Mouse (Mus musculus): ENCODE measurements around the gene Zfp62.
A peak's percentile ranks its signal among the peaks of the same experiment; 100 is the strongest.

Gene Zfp62

DNA sequence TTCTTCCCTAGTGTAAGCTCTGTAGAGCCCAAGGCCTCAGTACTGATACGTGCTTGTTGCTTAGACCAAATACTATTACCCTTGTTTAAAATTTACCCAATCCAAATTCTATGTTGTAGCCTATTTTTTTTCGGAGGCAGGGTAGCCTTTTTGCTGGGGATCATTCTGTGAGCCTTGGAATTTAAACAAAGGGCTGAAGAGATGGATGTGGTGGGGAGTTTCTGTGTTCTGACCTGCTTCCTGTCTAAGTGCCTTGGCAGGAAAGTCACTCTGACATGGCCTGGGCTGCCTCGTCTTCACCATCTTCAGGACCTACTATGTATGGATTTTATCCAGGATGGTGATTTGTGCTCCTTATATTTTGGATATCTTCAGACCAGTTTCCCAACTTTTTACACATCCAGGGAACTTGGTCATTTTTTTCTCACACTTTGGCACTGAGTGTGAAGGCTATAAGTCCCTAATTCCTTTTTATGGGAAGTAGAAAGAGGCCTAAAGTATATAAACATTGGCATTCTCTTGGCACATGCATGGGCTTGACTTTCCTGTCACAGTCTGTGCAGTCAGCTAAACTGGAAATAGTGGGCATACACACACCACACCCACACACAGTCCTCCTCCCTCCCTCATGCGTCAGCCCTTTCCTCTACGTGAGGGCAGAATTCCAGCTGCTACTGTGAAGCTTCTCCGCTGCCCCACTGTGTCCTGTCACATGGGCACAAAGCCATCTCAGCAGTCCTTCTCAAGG is 45.3 kb downstream of the Zfp62 start:
- DNase-seq (ENCODE audit: extremely low spot score, low spot score), result no peak

DNA sequence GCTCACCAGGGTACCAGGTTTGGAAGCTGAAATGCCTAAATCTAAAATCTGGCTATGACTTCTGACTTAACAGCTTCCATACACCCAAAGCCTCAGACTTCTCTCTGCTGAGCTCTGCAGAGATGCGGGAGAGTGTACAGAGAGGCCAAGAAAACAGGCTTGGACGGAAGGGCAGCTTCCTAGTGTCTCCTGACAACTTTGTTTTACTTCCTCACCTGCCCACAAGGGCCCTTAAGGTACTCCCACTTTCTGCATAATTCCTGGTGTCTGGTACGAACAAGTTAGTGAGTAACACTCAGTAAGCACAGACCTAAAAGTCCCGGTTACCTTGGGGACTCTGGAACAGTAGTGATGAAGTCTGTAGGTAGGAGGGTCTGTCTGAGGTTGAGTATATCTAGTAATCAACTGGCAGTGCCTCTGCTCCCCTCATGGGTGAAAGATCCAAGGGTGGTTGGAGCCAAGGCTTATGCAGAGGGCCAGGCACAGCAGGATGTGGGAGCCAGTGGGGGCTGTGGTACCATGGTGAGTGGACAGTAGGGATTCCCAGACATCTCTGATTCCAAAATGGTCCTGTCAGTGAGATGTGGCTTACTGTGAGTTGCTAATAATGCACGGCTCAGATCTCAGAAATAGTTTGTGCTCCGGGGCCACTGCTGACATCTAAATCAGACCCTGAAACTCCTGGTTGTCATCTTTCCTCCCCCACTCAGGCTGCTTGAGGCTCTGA is 46.0 kb downstream of the Zfp62 start:
- DNase-seq (ENCODE audit: extremely low spot score, low spot score), result no peak

DNA sequence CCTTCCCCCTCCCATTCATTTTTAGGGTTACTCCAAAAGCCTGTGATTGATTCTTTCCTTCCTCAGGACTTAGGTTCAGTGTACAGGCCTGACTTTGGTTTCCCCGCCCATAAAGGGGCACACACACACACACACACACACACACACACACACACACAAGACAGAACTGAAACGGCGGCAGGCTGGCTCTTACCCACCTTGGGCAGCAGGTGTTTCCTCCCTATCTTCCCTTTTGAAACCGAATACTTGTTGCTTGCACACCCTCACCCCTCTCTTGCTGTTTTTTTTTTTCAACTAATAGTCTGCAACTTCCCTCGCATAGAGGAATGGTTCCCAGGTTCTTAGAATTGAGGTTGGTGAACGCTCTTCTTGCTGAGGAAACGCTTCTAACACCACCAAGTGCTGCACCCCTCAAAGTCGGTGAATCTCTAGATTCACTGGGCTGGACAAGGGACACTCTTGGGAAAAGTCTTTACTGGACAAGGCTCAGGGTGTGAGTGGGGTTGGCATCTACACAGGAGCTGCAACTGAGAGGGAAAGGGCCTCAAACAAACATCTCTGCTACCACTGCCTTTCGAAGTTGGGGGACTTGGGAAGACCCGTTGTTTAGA is 46.8 kb downstream of the Zfp62 start:
- no peak for DNase-seq (ENCODE audit: extremely low spot score, low spot score)

DNA sequence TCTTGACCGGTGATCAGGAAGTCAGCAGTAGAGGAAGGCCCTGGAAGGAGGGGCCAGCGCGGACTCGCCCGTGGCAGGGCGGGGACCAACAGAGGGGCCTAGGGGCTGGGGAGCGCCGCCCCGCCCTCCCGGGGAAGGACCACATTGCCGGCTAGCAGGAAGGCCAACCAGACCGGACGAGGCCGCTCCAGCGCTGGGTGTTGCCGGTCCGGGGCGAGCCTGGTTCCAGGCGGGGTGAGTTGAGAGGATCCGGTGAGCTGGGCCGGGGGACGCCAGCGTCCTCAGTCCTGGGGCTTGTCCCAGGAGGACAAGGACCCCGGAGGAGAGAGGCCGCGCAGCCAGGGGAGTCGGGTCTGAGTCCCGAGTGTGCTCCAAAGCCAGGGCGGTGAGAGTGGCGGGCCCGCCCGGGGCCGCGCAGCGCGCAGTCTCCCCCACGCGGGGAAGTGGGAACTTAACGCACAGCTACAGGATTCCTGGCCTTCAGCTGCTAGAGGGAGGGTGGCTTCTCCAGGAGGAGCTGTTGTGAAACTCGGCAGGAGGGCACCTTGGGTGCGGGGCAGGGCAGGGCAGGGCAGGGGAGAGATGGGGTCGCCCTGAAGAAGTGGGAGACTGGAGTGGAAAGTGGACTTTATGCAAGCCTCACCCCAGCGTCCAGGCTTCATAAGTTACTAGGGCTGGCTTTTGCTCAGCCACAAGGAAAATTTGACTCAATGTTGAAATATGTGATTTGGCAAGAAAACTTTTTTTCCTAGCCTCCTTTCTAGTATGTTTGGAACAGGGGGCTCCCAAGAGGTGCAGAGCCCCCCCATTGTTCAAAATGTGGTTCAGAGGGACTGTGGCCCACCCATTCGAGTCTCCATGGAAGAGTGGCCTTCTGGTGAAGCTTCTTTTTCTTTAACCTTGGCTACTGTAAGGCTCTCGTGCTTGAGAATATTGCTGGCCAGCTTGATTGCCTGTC is 47.6 kb downstream of the Zfp62 start:
- peak; percentile 89 for DNase-seq (ENCODE audit: extremely low spot score, low spot score)

DNA sequence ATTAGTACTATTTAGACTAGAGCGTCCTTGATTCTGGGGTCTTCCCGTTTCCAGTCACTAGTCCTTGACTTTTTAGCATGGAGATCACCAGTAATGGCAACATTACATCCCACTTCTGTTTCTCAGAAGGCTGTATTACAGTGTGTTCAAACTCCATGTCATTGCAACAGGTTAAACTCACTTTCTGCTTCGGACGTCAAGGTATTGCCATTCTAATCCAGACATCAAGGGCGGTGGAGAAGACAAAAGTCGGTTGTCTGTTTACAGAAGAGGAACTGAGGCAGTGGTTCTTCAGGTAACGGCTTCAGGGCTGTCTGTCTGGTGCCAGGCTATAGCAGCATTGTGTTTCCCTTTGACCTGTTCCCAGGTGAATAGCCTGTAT is 48.3 kb downstream of the Zfp62 start:
- no peak for DNase-seq (ENCODE audit: extremely low spot score, low spot score)

DNA sequence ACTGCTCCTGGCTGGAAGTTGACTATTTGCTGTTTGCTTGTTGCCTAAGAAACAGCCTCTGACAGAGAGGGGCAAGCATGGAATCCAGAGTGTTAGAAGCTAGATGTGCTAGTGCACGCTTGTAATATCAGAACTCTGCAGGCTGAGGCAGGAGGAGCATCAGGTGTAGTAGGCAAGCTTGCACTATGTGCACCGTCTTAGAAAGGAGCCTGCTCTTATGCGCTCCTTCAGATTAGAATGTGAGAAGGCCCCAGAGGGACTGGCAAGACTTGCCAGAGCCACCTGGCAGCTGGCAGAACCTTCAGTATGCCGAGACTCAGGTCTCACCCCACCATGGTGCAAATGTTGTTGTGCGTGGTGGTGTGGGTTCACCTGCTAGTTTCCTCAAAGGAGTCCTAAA is 49.0 kb downstream of the Zfp62 start:
- no peak for DNase-seq (ENCODE audit: extremely low spot score, low spot score)

DNA sequence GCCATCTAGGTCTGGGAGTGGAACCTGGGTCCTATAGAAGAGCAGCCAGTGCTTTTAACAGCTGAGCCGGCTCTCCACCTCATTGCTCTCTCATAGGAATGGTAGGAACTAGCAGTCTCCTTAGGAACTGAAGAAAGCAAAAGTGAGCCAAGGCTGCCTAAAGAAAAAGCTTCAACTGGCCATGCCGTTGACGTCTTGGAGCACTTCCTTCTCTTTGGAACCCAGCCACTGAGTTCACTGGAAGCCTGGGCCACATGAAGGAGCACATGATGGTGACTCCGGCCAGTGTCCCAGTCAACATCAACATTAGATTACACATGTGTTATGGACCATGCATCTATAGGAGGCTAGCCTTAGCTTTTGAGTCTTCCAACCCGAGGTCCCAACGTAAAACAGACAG is 49.9 kb downstream of the Zfp62 start:
- DNase-seq (ENCODE audit: extremely low spot score, low spot score), result no peak

DNA sequence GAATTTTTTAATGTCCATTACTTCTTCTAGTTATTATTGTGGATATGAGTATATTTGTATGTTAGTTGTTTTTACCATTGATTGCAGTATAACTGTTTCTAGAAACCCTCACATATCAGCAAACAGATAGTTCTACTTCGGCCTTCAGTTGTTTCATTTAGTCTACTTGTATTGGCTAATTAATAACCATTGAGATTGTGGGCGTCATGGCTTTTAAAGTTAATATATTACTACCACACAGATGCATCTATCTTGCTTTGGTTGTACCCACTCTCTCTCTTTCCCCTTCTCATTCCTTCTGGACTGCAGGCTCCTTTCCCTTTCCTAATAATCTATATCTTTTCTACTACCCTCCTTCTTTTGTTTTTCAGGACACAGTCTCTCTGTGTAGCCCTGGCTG is 56.2 kb downstream of the Zfp62 start:
- no peak for DNase-seq (ENCODE audit: extremely low spot score, low spot score)

DNA sequence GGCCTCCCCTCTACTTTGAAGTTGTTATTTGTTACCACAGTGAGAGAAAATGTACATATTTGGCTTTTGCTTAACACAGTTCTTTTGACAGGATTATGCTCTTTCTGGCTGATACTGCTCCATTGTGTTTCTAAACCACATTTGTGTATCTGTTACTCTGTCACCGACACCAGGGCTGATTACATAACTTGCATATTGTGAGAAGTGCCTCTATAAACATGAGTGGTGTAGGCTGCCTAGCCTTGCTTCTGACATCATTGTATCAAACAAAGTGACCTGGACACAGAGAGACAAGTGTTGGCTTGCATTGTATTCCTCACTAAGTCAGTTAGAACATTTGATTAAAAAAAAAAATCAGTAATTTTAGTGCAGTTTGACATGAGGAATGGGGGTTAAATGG is 56.7 kb downstream of the Zfp62 start:
- DNase-seq (ENCODE audit: extremely low spot score, low spot score), result no peak

DNA sequence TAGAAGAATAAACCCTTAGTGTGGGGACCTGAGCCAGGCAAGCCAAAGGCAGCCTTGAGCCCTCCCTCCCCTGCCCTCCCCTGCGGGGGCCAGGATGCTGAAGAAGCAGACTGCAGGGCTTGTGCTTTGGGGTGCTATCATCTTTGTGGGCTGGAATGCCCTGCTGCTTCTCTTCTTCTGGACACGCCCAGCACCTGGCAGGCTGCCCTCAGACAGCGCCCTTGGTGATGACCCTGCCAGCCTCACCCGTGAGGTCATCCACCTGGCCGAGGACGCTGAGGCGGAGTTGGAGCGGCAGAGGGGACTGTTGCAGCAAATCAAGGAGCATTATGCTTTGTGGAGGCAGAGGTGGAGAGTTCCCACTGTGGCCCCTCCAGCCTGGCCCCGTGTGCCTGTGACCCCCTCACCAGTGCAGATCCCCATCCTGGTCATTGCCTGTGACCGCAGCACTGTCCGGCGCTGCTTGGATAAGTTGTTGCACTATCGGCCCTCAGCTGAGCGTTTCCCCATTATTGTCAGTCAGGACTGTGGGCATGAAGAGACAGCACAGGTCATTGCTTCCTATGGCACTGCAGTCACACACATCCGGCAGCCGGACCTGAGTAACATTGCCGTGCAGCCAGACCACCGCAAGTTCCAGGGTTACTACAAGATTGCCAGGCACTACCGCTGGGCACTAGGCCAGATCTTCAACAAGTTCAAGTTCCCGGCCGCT is 57.7 kb downstream of the Zfp62 start:
- DNase-seq (ENCODE audit: extremely low spot score, low spot score), result no peak

DNA sequence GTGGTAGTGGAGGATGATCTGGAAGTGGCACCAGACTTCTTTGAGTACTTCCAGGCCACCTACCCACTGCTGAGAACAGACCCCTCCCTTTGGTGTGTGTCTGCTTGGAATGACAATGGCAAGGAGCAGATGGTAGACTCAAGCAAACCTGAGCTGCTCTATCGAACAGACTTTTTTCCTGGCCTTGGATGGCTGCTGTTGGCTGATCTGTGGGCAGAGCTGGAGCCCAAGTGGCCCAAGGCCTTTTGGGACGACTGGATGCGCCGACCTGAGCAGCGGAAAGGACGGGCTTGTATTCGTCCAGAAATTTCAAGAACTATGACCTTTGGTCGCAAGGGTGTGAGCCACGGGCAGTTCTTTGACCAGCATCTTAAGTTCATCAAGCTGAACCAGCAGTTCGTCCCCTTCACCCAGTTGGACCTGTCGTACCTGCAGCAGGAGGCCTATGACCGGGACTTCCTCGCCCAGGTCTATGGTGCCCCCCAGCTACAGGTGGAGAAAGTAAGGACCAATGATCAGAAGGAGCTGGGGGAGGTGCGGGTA is 58.3 kb downstream of the Zfp62 start:
- DNase-seq (ENCODE audit: extremely low spot score, low spot score), result no peak

DNA sequence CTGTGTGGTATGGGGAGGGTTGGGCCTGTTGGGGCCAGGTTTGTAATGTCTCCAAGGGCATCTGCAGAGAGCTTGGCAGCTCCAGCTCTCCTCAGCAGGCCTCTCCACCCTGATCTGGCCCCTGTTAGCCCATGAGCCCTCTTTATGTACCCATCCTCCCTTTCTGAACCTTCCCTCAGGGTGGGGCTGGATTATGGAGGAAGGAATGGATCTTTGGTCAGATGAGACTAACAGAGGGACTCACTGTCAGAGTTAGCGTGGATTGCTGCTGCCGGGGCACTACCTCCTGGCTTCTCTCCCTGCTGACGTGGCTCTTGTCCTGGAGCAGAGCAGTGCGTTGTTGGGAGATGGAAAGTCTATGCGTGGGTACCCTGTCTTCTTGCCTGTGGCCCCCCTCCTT is 59.2 kb downstream of the Zfp62 start:
- DNase-seq (ENCODE audit: extremely low spot score, low spot score), result no peak

DNA sequence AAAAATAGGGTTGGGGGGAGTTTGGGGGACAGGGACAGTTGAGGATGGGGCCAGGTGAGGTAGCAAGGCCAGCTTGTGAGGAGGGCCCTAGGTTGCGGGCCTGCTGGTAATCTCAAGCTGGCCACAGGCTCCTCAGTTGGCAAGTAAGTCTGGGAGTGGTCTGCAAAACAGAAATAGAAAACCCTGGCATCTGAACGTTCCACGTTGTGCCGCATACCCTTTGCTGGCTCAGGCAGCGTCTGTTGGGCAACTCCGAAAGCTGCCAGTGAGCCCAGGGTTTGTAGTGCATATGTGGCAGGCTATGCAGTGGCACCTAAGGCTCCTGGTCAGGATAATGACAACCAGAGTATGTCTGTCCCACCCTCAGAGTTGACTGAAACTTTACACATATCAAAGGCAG is 60.1 kb downstream of the Zfp62 start:
- no peak for DNase-seq (ENCODE audit: extremely low spot score, low spot score)

DNA sequence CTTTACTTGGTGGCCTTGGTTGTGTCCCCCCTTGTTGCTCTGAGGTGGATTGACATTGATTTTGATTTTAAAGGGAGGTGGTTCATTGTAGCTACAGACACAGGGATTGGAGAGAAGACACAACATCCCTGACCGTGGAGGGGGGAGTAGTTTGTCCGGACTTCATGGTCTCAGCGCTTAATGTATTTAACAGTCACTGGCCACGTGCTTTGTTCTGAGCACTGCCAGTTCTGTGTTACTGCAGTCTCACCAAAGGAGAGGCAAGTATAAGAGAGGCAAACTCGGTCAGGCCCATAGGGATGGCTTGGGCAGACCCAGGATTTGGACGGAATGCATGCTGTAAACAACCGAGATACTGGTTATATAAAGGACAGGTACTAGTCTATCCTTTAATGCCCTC is 61.0 kb downstream of the Zfp62 start:
- no peak for DNase-seq (ENCODE audit: extremely low spot score, low spot score)

DNA sequence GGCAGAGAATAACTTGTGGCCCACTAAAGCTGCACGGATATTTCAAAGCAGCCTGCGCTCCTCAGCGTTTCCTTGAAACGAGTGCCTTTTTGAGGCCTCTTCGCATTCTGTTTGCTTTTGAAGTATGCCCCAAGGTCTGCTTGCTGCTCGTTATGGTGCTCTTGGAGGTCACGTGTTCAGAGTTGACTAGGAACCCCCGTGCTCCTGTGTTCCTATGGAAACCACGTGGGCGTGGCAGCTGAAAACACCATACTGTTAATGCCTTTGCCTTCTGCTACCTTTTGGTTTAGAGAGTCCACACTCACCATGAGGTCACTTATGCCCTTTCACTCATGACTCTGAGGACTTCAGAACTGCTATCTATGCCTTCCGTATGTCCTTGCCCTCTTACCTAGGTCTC is 61.5 kb downstream of the Zfp62 start:
- no peak for DNase-seq (ENCODE audit: extremely low spot score, low spot score)

DNA sequence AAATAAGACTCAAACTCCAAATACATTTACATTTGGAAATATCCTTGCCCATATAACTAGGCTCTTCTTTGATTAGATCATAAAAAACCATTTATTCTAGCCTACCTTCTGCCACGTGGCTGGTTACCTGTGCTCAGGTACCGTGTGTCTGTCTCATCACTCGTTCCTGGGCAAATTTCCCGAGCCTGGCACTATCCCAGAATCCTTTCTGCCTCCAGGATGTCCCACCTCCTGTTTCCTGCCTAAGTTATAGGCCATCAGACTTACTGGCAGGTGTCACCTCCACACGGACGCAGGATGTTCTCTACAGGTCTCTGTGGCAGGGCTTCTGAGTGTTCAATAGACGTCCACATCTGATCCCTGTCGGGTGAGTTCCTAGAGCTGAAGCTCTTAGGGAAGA is 62.0 kb downstream of the Zfp62 start:
- DNase-seq (ENCODE audit: extremely low spot score, low spot score), result no peak

DNA sequence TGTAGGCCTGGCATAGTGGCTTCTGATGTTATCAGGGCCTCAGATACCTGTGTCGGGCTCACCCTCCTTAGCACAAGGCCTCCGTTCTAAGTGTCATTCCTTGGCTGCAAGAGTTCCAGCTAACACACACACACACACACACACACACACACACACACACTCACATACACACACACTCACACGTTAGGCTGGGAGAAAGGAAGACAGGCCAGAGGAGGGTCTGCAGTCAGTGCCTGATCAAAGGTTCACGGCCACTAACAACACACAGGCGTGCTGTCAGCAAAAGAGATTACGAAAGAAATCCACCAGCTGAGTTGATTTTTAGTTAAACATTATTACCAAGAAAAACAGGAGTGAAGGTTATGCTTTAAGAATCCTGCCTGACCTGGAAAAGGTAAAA is 63.6 kb downstream of the Zfp62 start:
- DNase-seq (ENCODE audit: extremely low spot score, low spot score), result no peak

DNA sequence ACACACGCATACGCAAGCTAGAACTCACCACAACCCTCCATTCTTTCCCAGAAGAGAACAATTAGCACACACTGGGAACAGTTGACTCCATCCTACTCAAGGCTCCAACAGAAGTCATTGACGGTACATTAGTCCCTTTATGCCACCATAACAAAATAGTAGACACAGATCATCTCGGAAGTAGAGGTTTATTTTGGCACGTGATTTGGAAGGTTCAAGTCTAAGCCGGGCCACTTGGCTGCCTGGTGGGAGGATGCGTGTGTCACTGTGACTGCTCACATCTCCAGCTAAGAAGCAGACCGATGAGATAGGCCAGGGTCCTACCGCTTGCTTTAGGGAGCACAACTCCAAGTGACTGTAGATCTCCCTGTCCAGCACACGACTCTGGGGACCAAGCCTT is 64.2 kb downstream of the Zfp62 start:
- no peak for DNase-seq (ENCODE audit: extremely low spot score, low spot score)

DNA sequence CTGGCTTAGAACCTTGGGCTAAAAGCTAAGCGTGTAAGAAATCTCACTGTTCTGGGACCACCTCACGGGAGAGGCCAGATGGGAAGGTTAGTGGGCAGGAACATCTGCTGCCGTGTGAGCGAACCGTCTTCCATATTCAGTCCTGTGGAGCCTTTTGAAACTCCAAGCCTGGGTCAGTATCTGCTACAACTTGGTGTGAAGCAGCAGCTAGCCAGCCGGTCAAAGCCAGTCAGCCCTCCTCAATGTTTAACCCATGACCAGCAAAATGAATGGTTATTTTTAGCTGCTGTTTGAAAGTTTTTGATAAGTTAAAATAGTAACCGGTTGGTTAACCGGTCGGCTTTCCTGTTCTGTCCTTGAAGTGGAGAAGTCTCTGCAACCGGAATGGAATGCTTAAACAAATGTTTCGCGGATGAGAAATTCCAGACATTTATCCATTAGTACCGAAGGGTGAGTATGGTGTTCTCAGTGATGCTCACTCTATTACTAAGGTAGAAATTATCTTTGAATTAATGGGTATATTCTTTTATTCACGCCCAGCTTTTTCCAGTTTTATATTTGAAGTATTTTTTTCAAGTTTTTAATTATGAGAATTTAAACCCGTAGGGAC is 65.0 kb downstream of the Zfp62 start:
- DNase-seq (ENCODE audit: extremely low spot score, low spot score), result no peak

Data from neural tube, embryonic 10.5 days (tissue).